Mouse (Mus musculus): ENCODE results near the gene Agbl1. TPM values are rescaled to one million over a fixed set of nuclear protein-coding genes. Genes with fewer than 3 reads are reported as not detected.
A peak's percentile ranks its signal among the peaks of the same experiment; 100 is the strongest.

The Agbl1 gene
- polyA plus RNA-seq, 1 experiment from 2014 or later: 0.11 TPM

- ATAC-seq: peak; percentile 96
- peak overlapping the region; percentile 37 for H3K4me3 ChIP-seq (replicated peaks)
- WGBS: 4% methylated on average over 15 of the region's 15 CpGs
- no peaks in the 10 kb centered on the region for H3K27me3 ChIP-seq
- H3K9ac ChIP-seq (replicated peaks): peak overlapping the region; percentile 32; the same call in 1 of the 2 replicates
- H3K27ac ChIP-seq: peak overlapping the region; percentile 25
- H3K36me3 ChIP-seq: no peaks in the 10 kb centered on the region
- peak overlapping the region; percentile 52 for H3K4me2 ChIP-seq (replicated peaks)
- peaks cover 17% of the 10 kb centered on the region for H3K4me1 ChIP-seq (replicated peaks)
- H3K9me3 ChIP-seq: no peaks in the 10 kb centered on the region
Observed at GRCm38 (mm10) chr7:76392941-76393817, 163.5 kb downstream of the Agbl1 start.

- no peaks in the 10 kb centered on the region for H3K36me3 ChIP-seq
- no peak overlapping the region for H3K4me2 ChIP-seq (replicated peaks)
- 0 out of 2 replicates have a peak, but pooled peaks cover 2% of the 10 kb centered on the region for H3K27me3 ChIP-seq
- ATAC-seq: no peak
- peaks cover 6% of the 10 kb centered on the region; the same call in 1 of the 2 replicates for H3K4me1 ChIP-seq (replicated peaks)
- 43% methylated on average over 4 of the region's 4 CpGs for WGBS
- H3K27ac ChIP-seq: no peak overlapping the region
- H3K9me3 ChIP-seq: no peaks in the 10 kb centered on the region
- no peak overlapping the region for H3K4me3 ChIP-seq (replicated peaks)
- H3K9ac ChIP-seq (replicated peaks): no peak overlapping the region
Observed at GRCm38 (mm10) chr7:76407930-76408557, 178.4 kb downstream of the Agbl1 start.

- Histone ChIP-seq H3K9me3 (no peaks in the 10 kb centered on the region), H3K27ac (no peak overlapping the region), H3K36me3 (no peaks in the 10 kb centered on the region), H3K4me1 (replicated peaks) (peaks cover 6% of the 10 kb centered on the region; the same call in 1 of the 2 replicates), H3K27me3 (0 out of 2 replicates have a peak, but pooled peaks cover 2% of the 10 kb centered on the region), H3K4me2 (replicated peaks) (no peak overlapping the region), H3K9ac (replicated peaks) (no peak overlapping the region), H3K4me3 (replicated peaks) (no peak overlapping the region)
- 52% methylated on average over 10 of the region's 10 CpGs for WGBS
- ATAC-seq: peak; percentile 48
Observed at GRCm38 (mm10) chr7:76409020-76409419, 179.3 kb downstream of the Agbl1 start.

GRCm38 (mm10) chr7:76410403-76411180 lies 180.9 kb downstream of the Agbl1 start:
- Histone ChIP-seq H3K9me3 (no peaks in the 10 kb centered on the region), H3K27ac (no peak overlapping the region), H3K27me3 (0 out of 2 replicates have a peak, but pooled peaks cover 2% of the 10 kb centered on the region), H3K36me3 (no peaks in the 10 kb centered on the region), H3K9ac (replicated peaks) (no peak overlapping the region), H3K4me1 (replicated peaks) (peaks cover 6% of the 10 kb centered on the region; the same call in 1 of the 2 replicates), H3K4me2 (replicated peaks) (no peak overlapping the region), H3K4me3 (replicated peaks) (no peak overlapping the region)
- ATAC-seq: no peak
- WGBS: 90% methylated on average over 9 of the region's 9 CpGs

- 72% methylated on average over 4 of the region's 4 CpGs for WGBS
- H3K4me3 ChIP-seq (replicated peaks): no peak overlapping the region
- ATAC-seq: no peak
- no peak overlapping the region for H3K27ac ChIP-seq
- H3K27me3 ChIP-seq: 0 out of 2 replicates have a peak, but pooled peaks cover 2% of the 10 kb centered on the region
- H3K36me3 ChIP-seq: no peaks in the 10 kb centered on the region
- H3K4me2 ChIP-seq (replicated peaks): no peak overlapping the region
- no peak overlapping the region for H3K9ac ChIP-seq (replicated peaks)
- H3K4me1 ChIP-seq (replicated peaks): peaks cover 6% of the 10 kb centered on the region; the same call in 1 of the 2 replicates
- H3K9me3 ChIP-seq: no peaks in the 10 kb centered on the region
Observed at GRCm38 (mm10) chr7:76411933-76412587, 182.4 kb downstream of the Agbl1 start.

DNA sequence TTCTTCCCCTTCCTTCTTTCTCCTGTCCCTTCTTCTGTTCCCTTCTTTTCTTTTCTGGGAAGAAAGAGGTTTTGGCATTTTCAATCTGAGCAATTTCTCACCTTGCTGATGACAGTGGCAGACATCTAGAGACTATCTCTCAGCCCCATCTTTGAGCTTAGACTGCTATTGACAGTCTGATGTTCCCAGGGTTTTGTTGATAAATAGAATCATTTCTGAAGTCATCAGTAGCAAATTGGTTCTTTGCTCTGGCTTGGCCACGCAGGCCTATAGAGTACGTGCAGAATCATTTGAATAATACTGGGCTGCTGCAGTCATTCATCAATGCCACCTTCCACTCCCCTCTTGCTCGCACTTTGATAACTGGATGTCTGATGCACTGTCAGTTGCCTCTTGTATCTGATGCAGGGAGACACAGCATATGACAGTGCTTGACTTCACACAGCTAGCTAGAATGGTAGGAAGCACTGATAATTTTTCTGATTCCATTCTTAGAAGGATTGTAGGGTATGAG lies 186.5 kb downstream of the Agbl1 start:
- Histone ChIP-seq H3K27ac (no peak overlapping the region), H3K27me3 (0 out of 2 replicates have a peak, but pooled peaks cover 2% of the 10 kb centered on the region), H3K4me1 (replicated peaks) (no peaks in the 10 kb centered on the region), H3K4me3 (replicated peaks) (no peak overlapping the region), H3K9ac (replicated peaks) (no peak overlapping the region), H3K36me3 (no peaks in the 10 kb centered on the region), H3K4me2 (replicated peaks) (no peak overlapping the region), H3K9me3 (no peaks in the 10 kb centered on the region)
- 63% methylated on average over 3 of the region's 3 CpGs for WGBS
- ATAC-seq: no peak

- ATAC-seq: peak; percentile 66
- Histone ChIP-seq H3K27ac (no peak overlapping the region), H3K4me2 (replicated peaks) (no peak overlapping the region)
Observed at GRCm38 (mm10) chr7:76438581-76438980, 208.9 kb downstream of the Agbl1 start.

DNA sequence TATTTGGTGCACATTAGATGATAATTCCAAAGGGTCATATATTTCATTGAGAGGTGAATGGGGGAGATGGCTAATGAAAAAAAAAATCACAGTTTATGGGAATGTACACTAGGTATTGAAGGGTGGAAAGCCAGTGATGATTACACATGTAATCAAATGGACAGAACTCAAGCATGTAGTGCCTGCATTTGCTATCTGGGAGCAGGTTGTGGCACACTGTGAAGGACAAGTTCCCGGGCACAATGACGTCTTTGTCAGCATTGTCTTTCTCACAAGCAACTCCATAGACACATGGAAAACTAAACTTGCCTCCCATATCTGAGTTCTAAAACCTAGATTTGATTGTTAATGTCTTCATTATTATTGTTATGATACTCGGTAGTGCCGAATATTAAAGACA lies 209.3 kb downstream of the Agbl1 start:
- WGBS: 36% methylated on average over 4 of the region's 4 CpGs
- Histone ChIP-seq H3K9me3 (no peaks in the 10 kb centered on the region), H3K4me2 (replicated peaks) (no peak overlapping the region), H3K9ac (replicated peaks) (no peak overlapping the region), H3K27me3 (no peaks in the 10 kb centered on the region), H3K4me3 (replicated peaks) (no peak overlapping the region), H3K4me1 (replicated peaks) (peaks cover 10% of the 10 kb centered on the region), H3K27ac (no peak overlapping the region), H3K36me3 (no peaks in the 10 kb centered on the region)
- ATAC-seq: no peak

More at GRCm38 (mm10) chr7:76438581-76438980, 208.9 kb downstream of the Agbl1 start:
- Histone ChIP-seq H3K9ac (replicated peaks) (no peak overlapping the region), H3K9me3 (no peaks in the 10 kb centered on the region), H3K4me3 (replicated peaks) (no peak overlapping the region), H3K4me1 (replicated peaks) (peaks cover 10% of the 10 kb centered on the region), H3K36me3 (no peaks in the 10 kb centered on the region), H3K27me3 (no peaks in the 10 kb centered on the region)

GRCm38 (mm10) chr7:76462361-76463001 lies 232.8 kb downstream of the Agbl1 start:
- Histone ChIP-seq H3K4me2 (replicated peaks) (no peak overlapping the region), H3K36me3 (no peaks in the 10 kb centered on the region), H3K27ac (no peak overlapping the region), H3K9ac (replicated peaks) (no peak overlapping the region), H3K9me3 (no peaks in the 10 kb centered on the region), H3K4me3 (replicated peaks) (no peak overlapping the region), H3K4me1 (replicated peaks) (peaks cover 6% of the 10 kb centered on the region; the same call in 1 of the 2 replicates), H3K27me3 (no peaks in the 10 kb centered on the region)
- WGBS: 49% methylated on average over 5 of the region's 5 CpGs
- no peak for ATAC-seq

- no peak overlapping the region for H3K4me3 ChIP-seq (replicated peaks)
- WGBS: 87% methylated on average over 2 of the region's 2 CpGs
Observed at GRCm38 (mm10) chr7:76466427-76466826, 236.7 kb downstream of the Agbl1 start.

GRCm38 (mm10) chr7:76474233-76474632 lies 244.5 kb downstream of the Agbl1 start:
- 31% methylated on average over 6 of the region's 6 CpGs for WGBS
- H3K4me3 ChIP-seq (replicated peaks): no peak overlapping the region
- H3K27ac ChIP-seq: no peak overlapping the region
- H3K4me1 ChIP-seq (replicated peaks): no peaks in the 10 kb centered on the region
- no peaks in the 10 kb centered on the region for H3K36me3 ChIP-seq
- H3K4me2 ChIP-seq (replicated peaks): no peak overlapping the region
- H3K27me3 ChIP-seq: no peaks in the 10 kb centered on the region
- no peaks in the 10 kb centered on the region for H3K9me3 ChIP-seq
- no peak overlapping the region for H3K9ac ChIP-seq (replicated peaks)
- ATAC-seq: peak; percentile 45; the same call in 1 of the 2 replicates

More at GRCm38 (mm10) chr7:76466427-76466826, 236.7 kb downstream of the Agbl1 start:
- H3K27me3 ChIP-seq: no peaks in the 10 kb centered on the region
- H3K4me2 ChIP-seq (replicated peaks): no peak overlapping the region
- no peak overlapping the region for H3K27ac ChIP-seq
- H3K36me3 ChIP-seq: no peaks in the 10 kb centered on the region
- H3K9ac ChIP-seq (replicated peaks): no peak overlapping the region
- H3K4me1 ChIP-seq (replicated peaks): peaks cover 6% of the 10 kb centered on the region; the same call in 1 of the 2 replicates
- H3K9me3 ChIP-seq: no peaks in the 10 kb centered on the region
- no peak for ATAC-seq
